Mouse (Mus musculus) forebrain, embryonic 12.5 days (tissue): ENCODE data around the gene Zfp277. TPM values are rescaled to one million over a fixed set of nuclear protein-coding genes. Genes with fewer than 3 reads are reported as not detected.

ENCODE experiments used
- ATAC-seq: fragments of 200-750 bp; cut with Nextera tagmentation; 2 replicates; pipeline ENCODE4 v1.8.0; 2017; ENCODE audit warnings: moderate TSS enrichment; ENCODE audit not compliant: low FRiP score
- H3K27ac ChIP-seq: fragments of 300-500 bp; sonication (generic); 2 replicates; pipeline ENCODE4 v1.5.1; 2016; ENCODE audit warnings: mild to moderate bottlenecking
- H3K27me3 ChIP-seq: fragments of 300-500 bp; sonication (generic); 2 replicates; pipeline ENCODE4 v1.6.1; 2016; ENCODE audit warnings: mild to moderate bottlenecking
- H3K36me3 ChIP-seq: fragments of 300-500 bp; sonication (generic); replicated peaks from 2 replicates; pipeline ENCODE4 v1.6.1; 2016; ENCODE audit warnings: mild to moderate bottlenecking
- H3K4me1 ChIP-seq: fragments of 300-500 bp; sonication (generic); 2 replicates; pipeline ENCODE4 v1.6.1; 2016
- H3K4me2 ChIP-seq: fragments of 300-500 bp; sonication (generic); 2 replicates; pipeline ENCODE4 v1.6.1; 2016; ENCODE audit warnings: mild to moderate bottlenecking, moderate library complexity
- H3K4me3 ChIP-seq: fragments of 300-500 bp; sonication (generic); replicated peaks from 2 replicates; pipeline ENCODE4 v1.5.1; 2016; ENCODE audit warnings: mild to moderate bottlenecking
- H3K9ac ChIP-seq: fragments of 300-500 bp; sonication (generic); 2 replicates; pipeline ENCODE4 v1.6.1; 2016; ENCODE audit warnings: mild to moderate bottlenecking
- H3K9me3 ChIP-seq: fragments of 300-500 bp; sonication (generic); 2 replicates; pipeline ENCODE4 v1.6.1; 2016
- WGBS: fragments of 180-500 bp; shearing (Covaris S2); methylation state at CpG from one replicate; pipeline ENCODE4 v1.1.7; 2016; 5-methylcytosine and 5-hydroxymethylcytosine counted together
- polyA plus RNA-seq: library from polyadenylated mRNA; unstranded; fragments of >200 nt; fragmentation: Nextera tagmentation; extraction: Ambion mirVana; gene quantifications from 2 replicates; pipeline ENCODE4 v1.2.1, GENCODE M21; 2016

The Zfp277 gene
- polyA plus RNA-seq = 29.7 and 29.8 TPM in 2 replicates

DNA sequence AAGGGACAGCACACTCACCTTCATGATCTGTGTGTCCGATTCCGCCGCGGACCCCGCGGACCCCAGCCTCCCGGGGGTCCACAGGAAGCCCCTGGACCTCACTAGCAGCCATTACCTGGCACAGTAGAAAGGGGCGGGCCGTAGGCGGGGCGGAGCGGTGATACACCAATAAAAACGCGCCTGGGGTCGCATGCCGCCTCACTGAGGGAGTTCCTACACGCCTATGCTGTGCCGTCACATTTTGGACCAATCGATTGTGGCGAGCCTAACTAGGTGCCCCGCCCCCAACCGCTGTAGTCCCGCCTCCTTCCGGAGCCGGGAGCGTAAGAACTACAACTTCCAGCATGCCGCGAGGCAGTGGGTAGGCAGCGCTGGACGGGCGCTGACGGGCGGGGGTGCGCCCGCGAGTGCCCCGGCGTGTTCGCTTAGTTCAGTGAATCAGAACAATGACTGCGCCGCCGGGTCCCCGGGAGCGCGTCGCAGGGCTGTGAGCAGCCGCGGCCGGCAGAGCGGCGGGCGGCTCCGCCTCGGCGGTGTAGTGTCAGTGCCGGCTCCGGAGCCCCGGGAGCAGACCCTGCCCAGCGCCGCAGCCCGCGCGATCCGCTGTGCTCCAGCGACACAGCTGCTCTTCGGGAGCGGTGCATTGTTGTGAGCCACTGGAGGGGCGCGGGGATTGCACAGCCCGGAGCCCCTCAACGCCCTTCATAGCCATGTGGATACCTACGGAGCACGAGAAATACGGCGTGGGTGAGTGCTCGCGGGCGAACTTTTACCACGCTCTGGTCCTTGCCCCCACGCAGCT, at the start of gene Zfp277, which contains the start of gene Dock4:
TSS of gene Zfp277 (minus strand) at position 255 of the 802 bp plus-strand sequence.
TSS of gene Dock4 (plus strand) at position 305 of the 802 bp plus-strand sequence.
- peak within 1 kb of the TSS; percentile 74 for H3K4me3 ChIP-seq
- no peaks in the 10 kb centered on the region for H3K36me3 ChIP-seq
- H3K27me3 ChIP-seq = peaks cover 2% of the 10 kb centered on the region; the same call in 1 of the 2 replicates
- H3K27ac ChIP-seq = peak within 1 kb of the TSS; percentile 93
- peak within 1 kb of the TSS; percentile 81 for H3K9ac ChIP-seq
- WGBS = under 1% methylated on average over 80 of the region's 80 CpGs
- peaks cover 28% of the 10 kb centered on the region for H3K4me1 ChIP-seq
- ATAC-seq = peak; percentile 97
- peak within 1 kb of the TSS; percentile 85 for H3K4me2 ChIP-seq
- no peaks in the 10 kb centered on the region for H3K9me3 ChIP-seq

DNA sequence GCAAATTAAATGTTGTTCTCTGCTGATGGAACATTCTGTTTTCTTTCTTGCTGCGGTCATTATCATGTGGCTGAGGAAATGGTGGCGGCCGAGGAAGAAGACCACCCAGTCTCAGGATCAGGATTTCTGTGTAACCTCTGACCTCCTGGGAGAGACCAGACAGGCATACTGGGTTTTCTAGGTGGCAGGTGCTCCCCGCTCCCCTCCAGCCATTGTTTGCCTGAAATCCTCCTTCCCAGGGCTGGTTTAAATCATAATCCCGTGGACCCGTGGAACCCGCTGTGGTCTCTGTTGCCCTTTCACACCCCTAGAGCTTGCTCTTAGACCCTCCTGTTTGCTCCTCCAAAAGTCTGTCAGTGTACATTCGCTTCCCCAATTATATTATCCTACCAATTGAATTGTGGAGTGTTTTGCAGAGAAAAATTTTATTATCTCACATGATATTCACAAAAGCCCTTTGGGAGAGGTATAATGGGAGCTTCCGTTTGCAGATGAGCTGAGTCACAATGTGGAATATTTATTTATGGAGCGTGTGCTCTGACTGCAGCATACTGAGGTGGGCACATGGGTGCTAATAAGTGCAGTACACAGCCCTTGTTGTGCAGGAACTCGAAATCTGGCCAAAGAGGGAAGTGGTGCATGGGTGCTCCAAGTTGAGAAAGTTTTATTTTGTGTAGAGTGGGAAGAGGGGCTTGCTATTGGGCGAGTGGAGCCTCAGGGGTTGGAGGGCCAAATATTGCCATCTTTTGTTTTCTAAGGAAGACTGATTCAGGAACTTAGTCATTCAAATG, 40.5 kb upstream of the Zfp277 start:
- H3K4me1 ChIP-seq = peaks cover 33% of the 10 kb centered on the region
- no peaks in the 10 kb centered on the region for H3K27me3 ChIP-seq
- 42% methylated on average over 12 of the region's 12 CpGs for WGBS
- H3K36me3 ChIP-seq = no peaks in the 10 kb centered on the region
- ATAC-seq = peak; percentile 36; the same call in 1 of the 2 replicates
- no peak overlapping the region for H3K9ac ChIP-seq
- no peak overlapping the region for H3K4me3 ChIP-seq
- H3K9me3 ChIP-seq = no peaks in the 10 kb centered on the region
- H3K27ac ChIP-seq = no peak overlapping the region
- no peak overlapping the region for H3K4me2 ChIP-seq

DNA sequence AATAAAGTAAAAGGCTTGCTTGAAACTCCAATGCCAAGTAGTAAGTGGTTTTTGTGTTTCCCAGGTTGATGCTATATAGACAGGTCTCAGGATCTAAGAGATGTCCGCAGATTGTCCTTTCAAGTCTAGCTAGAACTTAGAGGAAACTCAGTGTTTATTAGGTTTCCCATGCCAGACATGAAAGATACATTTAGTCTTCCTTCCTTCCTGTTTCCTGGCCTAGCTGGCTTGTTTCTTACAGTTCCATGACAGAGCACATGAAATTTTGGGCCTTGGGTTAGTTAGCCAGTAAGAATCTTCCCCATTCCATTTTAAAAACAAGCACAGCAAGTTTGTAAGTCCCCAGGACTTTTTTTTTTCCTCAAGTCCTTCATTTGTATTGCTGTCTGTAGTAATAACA, 39.5 kb upstream of the Zfp277 start:
- no peaks in the 10 kb centered on the region for H3K27me3 ChIP-seq
- H3K4me2 ChIP-seq = no peak overlapping the region
- 90% methylated on average over 1 of the region's 1 CpGs for WGBS
- H3K27ac ChIP-seq = no peak overlapping the region
- no peak for ATAC-seq
- no peak overlapping the region for H3K9ac ChIP-seq
- H3K4me3 ChIP-seq = no peak overlapping the region
- no peaks in the 10 kb centered on the region for H3K36me3 ChIP-seq
- H3K9me3 ChIP-seq = no peaks in the 10 kb centered on the region
- peaks cover 26% of the 10 kb centered on the region for H3K4me1 ChIP-seq

DNA sequence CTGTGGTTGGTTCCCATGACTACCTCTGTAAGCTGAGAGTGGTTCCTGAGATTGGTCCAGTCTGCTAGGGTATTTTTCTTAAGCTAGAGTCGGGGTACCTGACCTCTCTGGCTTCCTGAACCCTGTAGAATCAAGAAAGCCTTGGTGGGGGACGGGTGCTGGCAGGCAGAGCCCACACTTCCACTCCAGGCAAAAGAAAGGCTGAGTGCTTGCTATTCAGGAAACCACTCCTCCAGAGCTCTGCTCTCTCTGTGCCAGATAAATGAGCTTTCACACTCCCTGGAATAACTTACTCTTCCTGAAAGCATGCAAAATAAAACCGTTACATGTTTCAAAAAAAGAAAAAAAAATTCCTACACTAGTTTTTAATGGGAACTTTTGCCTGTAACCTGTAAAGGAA, 38.5 kb upstream of the Zfp277 start:
- Histone ChIP-seq H3K9me3 (no peaks in the 10 kb centered on the region), H3K36me3 (no peaks in the 10 kb centered on the region), H3K9ac (no peak overlapping the region), H3K27me3 (no peaks in the 10 kb centered on the region), H3K4me2 (no peak overlapping the region), H3K4me3 (no peak overlapping the region), H3K27ac (no peak overlapping the region), H3K4me1 (peaks cover 26% of the 10 kb centered on the region)
- peak; percentile 60; the same call in 1 of the 2 replicates for ATAC-seq
- 12% methylated on average over 3 of the region's 3 CpGs for WGBS

DNA sequence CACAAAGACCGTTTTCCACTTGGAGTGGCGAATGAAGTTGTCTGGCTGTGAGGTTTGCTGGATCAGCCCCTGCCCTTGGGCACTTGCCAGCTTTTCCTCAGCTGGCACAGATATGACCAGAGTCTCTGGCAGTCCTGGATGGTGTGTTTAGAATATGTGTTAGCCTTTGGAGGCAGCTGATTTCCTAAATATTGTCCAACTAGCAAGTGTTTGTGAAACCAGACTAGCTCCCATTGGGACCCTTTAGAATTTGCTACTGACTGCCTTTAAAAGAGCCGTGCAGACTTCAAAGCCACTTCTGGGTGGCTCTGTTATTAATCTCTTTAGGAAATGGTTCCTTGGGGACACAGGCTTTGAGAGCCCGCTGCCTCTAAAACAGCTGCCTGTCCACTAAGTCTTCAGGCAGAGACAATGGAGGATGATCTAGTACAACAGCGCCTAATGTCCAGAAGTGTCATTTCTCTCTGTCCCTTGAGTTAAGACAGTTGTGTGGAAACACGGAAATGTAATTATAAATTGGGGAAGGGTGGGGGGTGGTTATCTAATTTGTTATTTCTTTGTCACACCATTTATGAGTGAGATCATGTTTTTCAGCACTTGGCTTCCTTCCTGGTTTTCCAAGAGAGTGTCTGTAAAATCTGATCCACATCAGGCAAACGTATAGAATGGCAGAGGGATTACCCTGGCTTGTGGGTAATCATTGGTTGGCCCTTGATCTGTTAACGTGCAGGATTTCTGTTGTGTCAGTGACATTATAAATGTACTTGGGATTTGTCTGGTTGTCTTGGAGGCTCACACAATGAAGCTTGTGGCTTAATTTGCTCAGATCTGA, 32.1 kb upstream of the Zfp277 start:
- H3K27ac ChIP-seq = peak overlapping the region; percentile 4

DNA sequence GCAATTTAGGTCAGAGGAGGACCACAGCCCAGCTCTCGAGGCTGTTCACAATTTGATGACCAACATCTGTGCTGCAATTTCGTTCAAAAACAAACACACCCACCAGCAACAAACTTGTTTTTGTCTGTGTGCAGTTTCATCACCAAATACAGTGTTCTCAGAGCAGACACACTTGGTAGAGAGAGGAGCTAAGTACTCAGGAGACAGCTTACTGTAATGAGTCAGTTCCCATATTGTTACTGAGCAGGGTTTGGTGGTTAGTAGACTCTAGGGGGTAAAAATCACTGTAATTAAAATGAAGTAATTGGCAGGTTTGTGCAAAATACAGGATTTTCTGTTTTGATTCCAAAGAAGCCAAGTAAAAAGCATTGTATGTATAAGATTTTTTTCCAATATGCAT, 28.0 kb upstream of the Zfp277 start:
- 53% methylated on average over 2 of the region's 2 CpGs for WGBS
- Histone ChIP-seq H3K9me3 (no peaks in the 10 kb centered on the region), H3K4me2 (no peak overlapping the region), H3K36me3 (no peaks in the 10 kb centered on the region), H3K9ac (no peak overlapping the region), H3K4me3 (no peak overlapping the region), H3K27me3 (no peaks in the 10 kb centered on the region), H3K4me1 (peaks cover 27% of the 10 kb centered on the region), H3K27ac (no peak overlapping the region)
- ATAC-seq = no peak

More for the DNA sequence above, 32.1 kb upstream of the Zfp277 start:
- no peak overlapping the region for H3K4me2 ChIP-seq
- peaks cover 23% of the 10 kb centered on the region for H3K4me1 ChIP-seq
- no peaks in the 10 kb centered on the region for H3K9me3 ChIP-seq
- no peak for ATAC-seq
- no peaks in the 10 kb centered on the region for H3K27me3 ChIP-seq
- H3K4me3 ChIP-seq = no peak overlapping the region
- H3K36me3 ChIP-seq = no peaks in the 10 kb centered on the region
- 48% methylated on average over 8 of the region's 8 CpGs for WGBS
- no peak overlapping the region for H3K9ac ChIP-seq

DNA sequence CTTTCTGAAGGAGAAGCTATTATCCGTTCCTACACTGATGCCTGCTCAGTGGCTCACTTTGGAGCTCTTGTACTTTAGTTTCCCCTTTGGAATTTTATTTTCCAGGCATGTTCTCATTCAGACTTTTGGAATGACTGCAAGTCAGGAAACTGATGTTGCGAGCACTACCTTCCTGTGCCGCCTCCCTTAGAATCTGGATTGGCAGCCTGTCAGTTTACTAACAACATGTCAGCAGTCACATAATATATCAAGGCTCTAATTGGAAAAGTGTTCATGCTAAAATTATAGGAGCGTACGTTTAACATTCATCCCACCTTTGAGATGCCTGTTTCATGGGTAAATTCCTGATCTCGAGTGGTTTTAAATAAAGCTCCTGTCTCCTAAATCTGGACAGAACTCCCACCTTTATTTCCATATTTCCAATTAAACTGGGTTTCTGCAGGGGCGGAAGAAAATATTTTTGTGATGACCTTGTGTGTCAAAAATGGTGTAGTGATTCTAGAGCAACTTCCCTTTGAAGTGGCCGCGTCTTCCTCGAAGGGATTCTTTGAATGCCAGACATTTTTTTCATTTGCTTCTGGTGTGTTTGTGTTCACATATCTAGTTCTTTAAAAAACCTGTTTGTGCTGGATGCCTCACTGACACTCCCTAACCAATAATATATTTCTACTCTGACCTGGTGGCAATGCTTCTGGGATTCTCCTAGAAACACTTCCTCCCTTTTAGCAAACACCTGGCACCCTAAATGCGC, 26.1 kb upstream of the Zfp277 start:
- H3K4me3 ChIP-seq = no peak overlapping the region
- no peaks in the 10 kb centered on the region for H3K36me3 ChIP-seq
- H3K4me1 ChIP-seq = peaks cover 21% of the 10 kb centered on the region
- no peak overlapping the region for H3K9ac ChIP-seq
- no peaks in the 10 kb centered on the region for H3K27me3 ChIP-seq
- no peaks in the 10 kb centered on the region for H3K9me3 ChIP-seq
- no peak overlapping the region for H3K4me2 ChIP-seq
- no peak for ATAC-seq
- no peak overlapping the region for H3K27ac ChIP-seq
- WGBS = 76% methylated on average over 11 of the region's 11 CpGs

DNA sequence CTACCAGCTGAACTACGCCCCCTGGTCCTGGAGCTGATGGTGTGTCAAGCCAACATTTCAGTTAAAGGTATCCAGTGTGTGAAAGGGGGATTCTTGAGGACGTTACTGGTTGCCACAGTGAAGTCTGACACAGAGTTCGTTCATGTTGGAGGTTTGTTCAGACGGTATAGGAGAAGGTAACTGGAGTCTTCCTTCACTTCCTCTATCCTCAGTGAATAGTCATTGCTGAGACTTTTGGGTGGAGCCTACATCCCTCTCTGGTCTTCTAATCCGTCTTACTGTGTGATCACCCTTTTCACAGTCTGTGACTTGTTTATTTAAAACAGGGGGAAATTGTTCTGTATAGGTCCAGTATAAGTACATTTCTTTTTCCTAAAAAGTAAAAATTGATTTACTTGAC, 23.3 kb upstream of the Zfp277 start:
- no peak overlapping the region for H3K27ac ChIP-seq
- H3K9me3 ChIP-seq = no peaks in the 10 kb centered on the region
- H3K4me3 ChIP-seq = no peak overlapping the region
- H3K4me2 ChIP-seq = no peak overlapping the region
- H3K4me1 ChIP-seq = peaks cover 31% of the 10 kb centered on the region
- no peak for ATAC-seq
- 78% methylated on average over 5 of the region's 5 CpGs for WGBS
- H3K36me3 ChIP-seq = no peaks in the 10 kb centered on the region
- no peaks in the 10 kb centered on the region for H3K27me3 ChIP-seq
- H3K9ac ChIP-seq = no peak overlapping the region

DNA sequence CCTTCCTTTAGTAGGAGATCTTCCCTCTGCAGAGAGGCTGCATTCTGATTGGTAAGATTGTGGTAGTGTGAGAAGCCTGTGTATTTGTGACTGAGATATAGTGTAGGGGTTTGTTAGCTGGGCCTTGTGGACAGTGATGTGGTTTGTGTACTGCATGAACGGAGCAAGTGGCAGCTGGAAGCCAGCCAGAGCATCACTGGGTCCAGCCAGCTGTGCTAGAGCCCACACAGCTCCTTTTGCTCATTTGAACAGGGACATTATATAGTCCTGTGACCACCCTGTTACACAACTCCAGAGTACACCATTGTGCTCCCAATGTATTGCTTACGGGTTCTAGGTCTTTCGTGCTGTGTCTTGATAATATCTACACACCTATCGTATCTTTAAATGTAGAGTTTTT, 22.5 kb upstream of the Zfp277 start:
- Histone ChIP-seq H3K27me3 (no peaks in the 10 kb centered on the region), H3K9me3 (no peaks in the 10 kb centered on the region), H3K4me3 (no peak overlapping the region), H3K4me1 (peaks cover 31% of the 10 kb centered on the region), H3K4me2 (no peak overlapping the region), H3K36me3 (no peaks in the 10 kb centered on the region), H3K9ac (no peak overlapping the region), H3K27ac (no peak overlapping the region)
- WGBS = 92% methylated on average over 4 of the region's 4 CpGs
- no peak for ATAC-seq

DNA sequence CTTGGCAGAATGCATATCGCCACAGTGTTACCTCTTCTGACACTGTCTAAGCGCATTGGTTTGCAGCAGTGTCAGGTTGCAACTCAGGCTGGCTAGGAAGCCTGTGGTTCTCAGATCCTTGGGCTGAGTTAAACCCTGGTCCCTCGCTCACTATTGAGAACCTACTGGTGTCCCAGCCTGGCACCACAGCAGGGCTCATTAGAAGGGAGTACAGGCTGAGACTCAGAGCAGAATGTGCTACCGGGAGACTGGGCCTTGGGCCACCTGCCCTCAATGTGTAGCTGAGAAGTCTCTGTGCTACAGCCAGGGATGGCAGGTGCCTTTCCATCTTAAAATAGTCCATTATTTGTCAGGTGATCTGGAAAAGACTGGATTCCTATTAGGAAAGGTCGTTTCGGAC, 18.6 kb upstream of the Zfp277 start:
- Histone ChIP-seq H3K36me3 (no peaks in the 10 kb centered on the region), H3K9me3 (no peaks in the 10 kb centered on the region), H3K27me3 (no peaks in the 10 kb centered on the region), H3K4me1 (peaks cover 29% of the 10 kb centered on the region), H3K4me3 (no peak overlapping the region), H3K4me2 (no peak overlapping the region), H3K9ac (no peak overlapping the region), H3K27ac (no peak overlapping the region)
- WGBS = 43% methylated on average over 6 of the region's 6 CpGs
- no peak for ATAC-seq

DNA sequence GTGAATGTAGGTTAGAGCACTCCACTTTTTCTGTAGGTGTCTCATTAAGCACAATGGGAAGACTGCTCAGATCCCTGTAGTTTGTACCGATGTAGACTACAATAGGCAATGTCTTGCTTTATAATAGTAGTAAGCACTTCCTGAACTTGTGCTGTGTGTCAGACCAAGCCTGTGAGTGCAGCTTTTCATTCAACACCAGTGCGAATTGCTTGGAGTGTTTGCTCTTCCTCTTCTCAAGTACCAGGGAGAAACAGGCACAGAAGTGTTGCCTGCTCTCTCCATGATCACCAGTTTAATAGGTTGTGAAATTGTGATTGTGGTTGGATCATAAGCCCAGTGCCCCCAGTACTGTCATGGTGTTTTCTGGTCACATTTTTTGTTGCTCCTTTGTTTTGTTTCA, 18.1 kb upstream of the Zfp277 start:
- no peak overlapping the region for H3K9ac ChIP-seq
- no peak overlapping the region for H3K4me3 ChIP-seq
- H3K27me3 ChIP-seq = no peaks in the 10 kb centered on the region
- ATAC-seq = no peak
- WGBS = 56% methylated on average over 2 of the region's 2 CpGs
- H3K9me3 ChIP-seq = no peaks in the 10 kb centered on the region
- H3K4me1 ChIP-seq = peaks cover 29% of the 10 kb centered on the region
- H3K4me2 ChIP-seq = no peak overlapping the region
- H3K36me3 ChIP-seq = no peaks in the 10 kb centered on the region
- H3K27ac ChIP-seq = no peak overlapping the region
